Mouse (Mus musculus) macrophage (primary cell): ENCODE data around the gene 1700003E16Rik. TPM values are rescaled to one million over a fixed set of nuclear protein-coding genes. Genes with fewer than 3 reads are reported as not detected.

Source experiments
- H3K27ac ChIP-seq: fragments of 350-480 bp; formaldehyde crosslinking; 2 replicates; pipeline ENCODE4 v1.9.0; 2021
- H3K36me3 ChIP-seq: fragments of 350-480 bp; formaldehyde crosslinking; 2 replicates; pipeline ENCODE4 v1.9.0; 2021; ENCODE audit errors: inconsistent target
- H3K4me3 ChIP-seq: fragments of 350-480 bp; formaldehyde crosslinking; 2 replicates; pipeline ENCODE4 v1.9.0; 2021; ENCODE audit errors: inconsistent target
- H3K79me2 ChIP-seq: fragments of 350-480 bp; formaldehyde crosslinking; 2 replicates; pipeline ENCODE4 v1.9.0; 2021; ENCODE audit errors: inconsistent target
- WGBS: methylation state at CpG from one replicate; pipeline ENCODE4 v1.1.7; 2026; ENCODE audit warnings: inconsistent platforms; ENCODE audit not compliant: missing documents; 5-methylcytosine and 5-hydroxymethylcytosine counted together
- polyA plus RNA-seq: library from polyadenylated mRNA; stranded (reverse); fragments of 250-400 nt; gene quantifications from 3 replicates; pipeline ENCODE4 v1.2.4, GENCODE M21; 2018; ENCODE audit warnings: inconsistent platforms
- total RNA-seq, 78 experiments: library from RNA; depleted of rRNA; stranded (reverse); fragments of 250-400 nt; gene quantifications; 1 replicate in 9 of 78; 2 replicates in 24 of 78; 3 replicates in 43 of 78; 4 replicates in 2 of 78; pipeline ENCODE4 v1.2.4; 2018; ENCODE audit warnings: inconsistent platforms in 56 of 78

Gene 1700003E16Rik
- total RNA-seq (2018; cell fraction: chromatin; rRNA removed) = not detected
- under 1 TPM in 21 of 26 experiments, not detected in 5; 0.04 to 0.33 (median 0.11) TPM for total RNA-seq (2018; cell fraction: cytosol; rRNA removed)
- not detected for total RNA-seq (2018; cell fraction: nucleus; rRNA removed)
- polyA plus RNA-seq = 0.19 TPM in 1 of 3 replicates, not detected in the others

- WGBS = 3% methylated on average over 32 of the region's 32 CpGs
- Histone ChIP-seq H3K36me3 (no peaks in the 10 kb centered on the region), H3K4me3 (peak within 1 kb of the TSS; percentile 45), H3K27ac (no peak within 1 kb of the TSS), H3K79me2 (no peaks in the 10 kb centered on the region)
Observed at GRCm38 (mm10) chr6:83156259-83156684, at the start of gene 1700003E16Rik, which contains the start of gene Wdr54. Gene 1700003E16Rik (plus strand): TSS chr6:83156404. Gene Wdr54 (minus strand): TSS chr6:83156397.

GRCm38 (mm10) chr6:83107566-83108400 lies 48.4 kb upstream of the 1700003E16Rik start:
- 53% methylated on average over 13 of the region's 13 CpGs for WGBS
- H3K79me2 ChIP-seq = peaks cover 27% of the 10 kb centered on the region
- H3K27ac ChIP-seq = 0 out of 2 replicates have a peak overlapping the region, but pooled peaks have one; percentile 65
- H3K4me3 ChIP-seq = peak overlapping the region; percentile 87; the same call in 1 of the 2 replicates
- H3K36me3 ChIP-seq = peaks cover 18% of the 10 kb centered on the region; the same call in 1 of the 2 replicates

GRCm38 (mm10) chr6:83108762-83109668 lies 47.2 kb upstream of the 1700003E16Rik start, which contains the start of gene Mrpl53:
Gene Mrpl53 (plus strand): TSS chr6:83109040.
- peaks cover 16% of the 10 kb centered on the region; the same call in 1 of the 2 replicates for H3K36me3 ChIP-seq

DNA sequence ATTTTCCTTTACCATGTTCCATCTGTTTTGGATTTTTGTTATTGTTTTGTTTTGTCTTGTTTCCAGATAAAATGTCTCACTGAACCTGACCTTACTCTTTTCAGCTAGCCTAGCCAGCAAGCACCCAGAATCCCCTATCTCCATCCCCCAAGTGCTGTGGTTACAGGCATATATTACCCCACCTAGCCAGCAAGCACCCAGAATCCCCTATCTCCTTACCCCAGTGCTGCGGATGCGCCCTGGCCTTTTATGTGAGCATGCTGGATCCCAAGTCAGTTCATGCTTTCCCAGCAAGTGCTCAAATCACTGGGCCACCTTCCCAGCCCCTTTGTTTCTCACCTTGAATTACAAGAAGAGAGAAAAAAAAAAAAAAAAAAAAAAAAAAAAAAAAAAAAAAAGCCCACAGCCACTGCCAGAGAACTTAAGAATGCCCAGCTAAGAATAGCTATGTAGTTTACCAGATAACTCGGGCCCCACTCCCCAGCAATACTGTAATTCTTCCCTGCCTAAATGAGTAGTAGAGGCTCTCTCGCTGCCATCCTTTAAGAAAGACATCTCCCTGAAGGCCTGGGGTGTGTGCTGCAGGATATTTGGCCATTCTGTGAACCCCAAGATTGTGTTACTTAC lies 44.6 kb upstream of the 1700003E16Rik start:
- WGBS = 88% methylated on average over 4 of the region's 4 CpGs
- Histone ChIP-seq H3K79me2 (peaks cover 42% of the 10 kb centered on the region; the same call in 1 of the 2 replicates), H3K36me3 (peaks cover 3% of the 10 kb centered on the region; the same call in 1 of the 2 replicates), H3K27ac (no peak overlapping the region), H3K4me3 (no peak overlapping the region)

More at GRCm38 (mm10) chr6:83108762-83109668, 47.2 kb upstream of the 1700003E16Rik start, which contains the start of gene Mrpl53:
- Histone ChIP-seq H3K27ac (peak within 1 kb of the TSS; percentile 65), H3K79me2 (peaks cover 25% of the 10 kb centered on the region; the same call in 1 of the 2 replicates), H3K4me3 (peak within 1 kb of the TSS; percentile 87)
- WGBS = under 1% methylated on average over 61 of the region's 76 CpGs

DNA sequence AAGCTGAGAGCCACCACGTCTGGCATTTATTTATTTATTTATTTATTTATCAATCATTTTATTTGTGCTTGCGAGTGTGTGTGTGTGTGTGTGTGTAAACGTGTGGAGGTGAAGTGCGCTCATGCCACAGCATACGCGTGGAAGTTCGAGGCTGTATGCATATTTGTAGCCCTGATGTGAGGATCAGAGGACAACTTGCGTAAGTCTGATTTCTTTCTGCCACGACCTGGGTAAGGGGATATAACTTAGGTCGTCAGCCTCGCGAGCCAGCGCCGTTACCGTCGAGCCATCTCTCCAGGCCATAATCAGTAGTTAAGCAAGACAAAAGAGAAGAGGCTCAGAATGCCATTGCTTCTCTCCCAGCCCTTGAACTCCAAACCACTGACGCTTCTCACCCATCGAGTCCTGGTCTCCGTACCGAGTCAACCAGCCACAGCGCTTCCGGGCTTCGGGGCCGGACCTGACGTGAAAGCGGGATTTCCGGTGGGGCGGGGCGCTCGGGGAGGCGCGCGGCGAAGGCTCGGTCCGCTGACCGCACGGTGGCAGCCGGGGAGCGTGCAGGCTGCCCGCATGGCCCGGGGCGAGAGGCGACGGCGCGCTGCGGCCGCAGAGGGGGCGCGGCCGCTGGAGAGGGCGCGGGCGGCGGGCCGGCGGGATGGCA lies 41.1 kb upstream of the 1700003E16Rik start, which contains the start of gene Mogs:
Mogs (plus strand) TSS at position 486 of the 661 bp plus-strand sequence.
- peak within 1 kb of the TSS; percentile 72 for H3K27ac ChIP-seq
- H3K4me3 ChIP-seq = peak within 1 kb of the TSS; percentile 83
- peaks cover 32% of the 10 kb centered on the region; the same call in 1 of the 2 replicates for H3K79me2 ChIP-seq
- under 1% methylated on average over 58 of the region's 58 CpGs for WGBS
- no peaks in the 10 kb centered on the region for H3K36me3 ChIP-seq

DNA sequence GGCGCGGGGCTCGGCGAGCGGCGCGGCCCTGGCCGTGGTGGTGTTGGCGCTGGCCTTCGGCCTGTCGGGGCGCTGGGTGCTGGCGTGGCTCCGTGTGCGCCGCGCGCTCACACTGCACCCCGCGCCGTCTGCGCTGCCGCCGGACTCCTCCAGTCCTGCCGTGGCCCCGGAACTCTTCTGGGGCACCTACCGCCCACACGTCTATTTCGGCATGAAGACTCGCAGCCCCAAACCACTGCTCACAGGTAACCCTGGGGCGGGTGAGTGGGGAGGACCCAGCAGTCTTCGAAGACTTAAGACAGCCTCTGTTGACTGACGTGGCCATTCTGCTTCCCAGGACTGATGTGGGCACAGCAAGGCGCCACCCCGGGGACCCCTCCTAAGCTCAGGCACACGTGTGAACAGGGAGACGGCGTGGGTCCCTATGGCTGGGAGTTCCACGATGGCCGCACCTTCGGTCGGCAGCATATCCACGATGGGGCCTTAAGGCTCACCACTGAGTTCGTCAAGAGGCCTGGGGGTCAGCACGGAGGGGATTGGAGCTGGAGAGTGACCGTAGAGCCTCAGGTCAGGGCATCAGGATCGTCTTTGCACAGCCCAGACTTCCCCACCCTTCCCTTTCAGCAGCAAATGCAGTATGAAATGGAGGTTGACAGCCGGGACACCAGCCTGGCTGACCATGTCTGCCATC lies 40.4 kb upstream of the 1700003E16Rik start:
- Histone ChIP-seq H3K36me3 (no peaks in the 10 kb centered on the region), H3K4me3 (peak overlapping the region; percentile 64), H3K27ac (peak overlapping the region; percentile 15; the same call in 1 of the 2 replicates), H3K79me2 (peaks cover 25% of the 10 kb centered on the region; the same call in 1 of the 2 replicates)
- WGBS = 2% methylated on average over 39 of the region's 48 CpGs

GRCm38 (mm10) chr6:83116373-83117164 lies 39.6 kb upstream of the 1700003E16Rik start:
- WGBS = 84% methylated on average over 11 of the region's 11 CpGs
- H3K27ac ChIP-seq = 0 out of 2 replicates have a peak overlapping the region, but pooled peaks have one; percentile 15
- peak overlapping the region; percentile 64 for H3K4me3 ChIP-seq
- H3K36me3 ChIP-seq = no peaks in the 10 kb centered on the region
- peaks cover 24% of the 10 kb centered on the region; the same call in 1 of the 2 replicates for H3K79me2 ChIP-seq

DNA sequence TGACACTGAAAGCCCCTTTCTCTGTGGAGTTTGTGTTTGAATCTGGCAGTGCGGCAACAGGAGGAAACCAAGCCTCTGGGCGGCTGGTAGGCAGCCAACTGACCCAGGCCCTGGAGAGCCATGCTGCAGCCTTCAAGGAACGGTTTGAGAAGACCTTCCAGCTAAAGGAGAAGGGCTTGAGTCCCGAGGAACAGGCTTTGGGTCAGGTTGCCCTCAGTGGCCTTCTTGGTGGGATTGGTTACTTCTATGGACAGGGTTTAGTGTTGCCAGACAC lies 39.1 kb upstream of the 1700003E16Rik start:
- Histone ChIP-seq H3K4me3 (no peak overlapping the region), H3K79me2 (peaks cover 24% of the 10 kb centered on the region; the same call in 1 of the 2 replicates), H3K27ac (no peak overlapping the region), H3K36me3 (no peaks in the 10 kb centered on the region)
- 97% methylated on average over 3 of the region's 4 CpGs for WGBS

GRCm38 (mm10) chr6:83117616-83118015 lies 38.6 kb upstream of the 1700003E16Rik start:
- Histone ChIP-seq H3K36me3 (no peaks in the 10 kb centered on the region), H3K27ac (no peak overlapping the region), H3K4me3 (no peak overlapping the region), H3K79me2 (peaks cover 24% of the 10 kb centered on the region; the same call in 1 of the 2 replicates)
- WGBS = 90% methylated on average over 11 of the region's 13 CpGs

GRCm38 (mm10) chr6:83118369-83118768 lies 37.8 kb upstream of the 1700003E16Rik start:
- no peak overlapping the region for H3K27ac ChIP-seq
- H3K36me3 ChIP-seq = no peaks in the 10 kb centered on the region
- WGBS = 92% methylated on average over 11 of the region's 11 CpGs
- H3K79me2 ChIP-seq = peaks cover 24% of the 10 kb centered on the region; the same call in 1 of the 2 replicates
- no peak overlapping the region for H3K4me3 ChIP-seq

- 43% methylated on average over 14 of the region's 14 CpGs for WGBS
- Histone ChIP-seq H3K27ac (no peak overlapping the region), H3K79me2 (peaks cover 18% of the 10 kb centered on the region; the same call in 1 of the 2 replicates), H3K36me3 (no peaks in the 10 kb centered on the region), H3K4me3 (no peak overlapping the region)
Observed at GRCm38 (mm10) chr6:83118825-83119733, 37.1 kb upstream of the 1700003E16Rik start.
